Mouse (Mus musculus) cortical plate, adult 2 months (tissue): Measurements from ENCODE around the gene Lrrc8d.

Experiments
- CTCF ChIP-seq: fragments of 200-500 bp; IDR thresholded peaks from 2 replicates; pipeline ENCODE4 v1.5.1; 2011; ENCODE audit warnings: mild to moderate bottlenecking, control low read depth, low read length; ENCODE audit not compliant: insufficient read depth; ENCODE audit errors: extremely low read depth
- POLR2A ChIP-seq: fragments of 200-500 bp; IDR thresholded peaks from 2 replicates; pipeline ENCODE4 v1.6.1; 2011; ENCODE audit warnings: mild to moderate bottlenecking, low read length, control low read depth; ENCODE audit not compliant: insufficient read depth; ENCODE audit errors: extremely low read depth

DNA sequence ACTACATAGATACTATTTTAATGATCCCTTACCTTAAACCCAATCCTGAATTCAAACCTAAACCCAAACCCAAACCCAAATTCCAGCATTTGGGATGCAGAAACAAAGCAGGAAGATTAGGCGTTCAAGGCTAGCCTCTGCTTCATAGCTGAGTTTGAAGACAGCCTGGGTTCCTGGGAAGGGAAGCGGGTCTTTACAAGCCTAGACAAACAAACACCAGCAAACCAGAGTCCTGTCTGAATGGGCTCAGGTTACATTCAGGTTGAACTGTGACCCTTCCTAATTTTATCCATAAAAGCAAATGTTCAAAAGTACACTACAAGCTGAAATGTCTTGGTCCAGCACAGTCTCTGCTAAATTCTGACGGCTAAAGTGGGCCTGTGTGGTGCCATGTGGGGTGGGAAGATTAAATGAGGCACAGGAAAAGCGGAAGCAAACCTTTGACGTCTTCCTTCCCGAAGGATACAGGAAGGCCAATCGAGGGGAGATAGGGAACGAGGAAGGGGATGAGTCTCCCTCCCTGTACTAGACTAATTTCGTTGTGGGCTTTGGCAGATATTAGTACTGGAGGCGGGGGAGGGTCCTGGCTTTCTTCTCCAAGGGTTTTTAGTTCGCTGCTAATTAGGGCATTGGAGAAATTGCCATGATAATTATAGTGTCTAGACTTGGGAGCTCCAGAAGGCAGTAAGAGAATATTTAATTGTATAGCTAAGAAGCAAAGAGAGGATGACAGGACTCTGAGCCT, 160.1 kb downstream of the Lrrc8d start:
- TF ChIP-seq CTCF (no peak), POLR2A (no peak)
